Mouse (Mus musculus): ENCODE measurements around the gene Lpp. TPM values are rescaled to one million over a fixed set of nuclear protein-coding genes. Genes with fewer than 3 reads are reported as not detected.

Lpp gene
- polyA plus RNA-seq, 1 experiment: 15.0 TPM

- no peak for DNase-seq
- Histone ChIP-seq H3K36me3 (ENCODE audit: control insufficient read depth, insufficient read depth, low read length) (no peaks in the 10 kb centered on the region), H3K27ac (ENCODE audit: control insufficient read depth, insufficient read depth, low read length) (no peak overlapping the region; the same call in 1 of the 2 replicates), H3K27me3 (ENCODE audit: control insufficient read depth, insufficient read depth, low read length) (no peaks in the 10 kb centered on the region), H3K4me3 (ENCODE audit: control insufficient read depth, insufficient read depth, low read length) (no peak overlapping the region), H3K4me1 (replicated peaks; ENCODE audit: control insufficient read depth, insufficient read depth, low read length) (peaks cover 34% of the 10 kb centered on the region)
- WGBS: 30% methylated on average over 3 of the region's 3 CpGs
- TF ChIP-seq CTCF (IDR thresholded peaks at IDR 0.05; ENCODE audit: borderline replicate concordance, control insufficient read depth, extremely low read depth, insufficient read depth, low read length, poor library complexity): no peak
- TF ChIP-seq POLR2A (IDR thresholded peaks at IDR 0.05; ENCODE audit: control insufficient read depth, extremely low read depth, insufficient read depth, low read length, poor library complexity): no peak
Measured at GRCm38 (mm10) chr16:24391111-24391510, 2.2 kb upstream of the Lpp start.

- H3K4me3 ChIP-seq (ENCODE audit: control insufficient read depth, insufficient read depth, low read length): no peak overlapping the region
- TF ChIP-seq POLR2A (IDR thresholded peaks at IDR 0.05; ENCODE audit: control insufficient read depth, extremely low read depth, insufficient read depth, low read length, poor library complexity) (no peak), CTCF (IDR thresholded peaks at IDR 0.05; ENCODE audit: borderline replicate concordance, control insufficient read depth, extremely low read depth, insufficient read depth, low read length, poor library complexity) (no peak)
- H3K4me1 ChIP-seq (replicated peaks; ENCODE audit: control insufficient read depth, insufficient read depth, low read length): peaks cover 40% of the 10 kb centered on the region
- H3K36me3 ChIP-seq (ENCODE audit: control insufficient read depth, insufficient read depth, low read length): no peaks in the 10 kb centered on the region
- WGBS: 92% methylated on average over 7 of the region's 7 CpGs
- no peak overlapping the region for H3K27ac ChIP-seq (ENCODE audit: control insufficient read depth, insufficient read depth, low read length)
- H3K27me3 ChIP-seq (ENCODE audit: control insufficient read depth, insufficient read depth, low read length): no peaks in the 10 kb centered on the region
- DNase-seq: no peak
Measured at GRCm38 (mm10) chr16:24391901-24392300, 1.4 kb upstream of the Lpp start.

GRCm38 (mm10) chr16:24393556-24394210, 376 bp downstream of the Lpp start:
- peak; percentile 76 for DNase-seq
- Histone ChIP-seq H3K4me3 (ENCODE audit: control insufficient read depth, insufficient read depth, low read length) (peak overlapping the region; percentile 82), H3K27ac (ENCODE audit: control insufficient read depth, insufficient read depth, low read length) (peak overlapping the region; percentile 35), H3K27me3 (ENCODE audit: control insufficient read depth, insufficient read depth, low read length) (no peaks in the 10 kb centered on the region), H3K36me3 (ENCODE audit: control insufficient read depth, insufficient read depth, low read length) (no peaks in the 10 kb centered on the region), H3K4me1 (replicated peaks; ENCODE audit: control insufficient read depth, insufficient read depth, low read length) (peaks cover 40% of the 10 kb centered on the region)
- WGBS: 1% methylated on average over 69 of the region's 76 CpGs
- TF ChIP-seq POLR2A (IDR thresholded peaks at IDR 0.05; ENCODE audit: control insufficient read depth, extremely low read depth, insufficient read depth, low read length, poor library complexity) (no peak), CTCF (IDR thresholded peaks at IDR 0.05; ENCODE audit: borderline replicate concordance, control insufficient read depth, extremely low read depth, insufficient read depth, low read length, poor library complexity) (0 out of 2 replicates have a peak, but pooled peaks have one; percentile 31)

GRCm38 (mm10) chr16:24394211-24394991, 1.1 kb downstream of the Lpp start:
- Histone ChIP-seq H3K4me3 (ENCODE audit: control insufficient read depth, insufficient read depth, low read length) (peak overlapping the region; percentile 82), H3K4me1 (replicated peaks; ENCODE audit: control insufficient read depth, insufficient read depth, low read length) (peaks cover 40% of the 10 kb centered on the region), H3K36me3 (ENCODE audit: control insufficient read depth, insufficient read depth, low read length) (no peaks in the 10 kb centered on the region), H3K27ac (ENCODE audit: control insufficient read depth, insufficient read depth, low read length) (peak overlapping the region; percentile 35; the same call in 1 of the 2 replicates), H3K27me3 (ENCODE audit: control insufficient read depth, insufficient read depth, low read length) (no peaks in the 10 kb centered on the region)
- 52% methylated on average over 18 of the region's 18 CpGs for WGBS
- no peak for DNase-seq
- TF ChIP-seq POLR2A (IDR thresholded peaks at IDR 0.05; ENCODE audit: control insufficient read depth, extremely low read depth, insufficient read depth, low read length, poor library complexity) (no peak), CTCF (IDR thresholded peaks at IDR 0.05; ENCODE audit: borderline replicate concordance, control insufficient read depth, extremely low read depth, insufficient read depth, low read length, poor library complexity) (no peak)

GRCm38 (mm10) chr16:24395100-24395499, 1.8 kb downstream of the Lpp start:
- Histone ChIP-seq H3K4me3 (ENCODE audit: control insufficient read depth, insufficient read depth, low read length) (no peak overlapping the region), H3K36me3 (ENCODE audit: control insufficient read depth, insufficient read depth, low read length) (no peaks in the 10 kb centered on the region), H3K27ac (ENCODE audit: control insufficient read depth, insufficient read depth, low read length) (no peak overlapping the region; the same call in 1 of the 2 replicates), H3K4me1 (replicated peaks; ENCODE audit: control insufficient read depth, insufficient read depth, low read length) (peaks cover 40% of the 10 kb centered on the region), H3K27me3 (ENCODE audit: control insufficient read depth, insufficient read depth, low read length) (no peaks in the 10 kb centered on the region)
- 92% methylated on average over 2 of the region's 2 CpGs for WGBS
- TF ChIP-seq POLR2A (IDR thresholded peaks at IDR 0.05; ENCODE audit: control insufficient read depth, extremely low read depth, insufficient read depth, low read length, poor library complexity) (no peak), CTCF (IDR thresholded peaks at IDR 0.05; ENCODE audit: borderline replicate concordance, control insufficient read depth, extremely low read depth, insufficient read depth, low read length, poor library complexity) (no peak)
- no peak for DNase-seq

GRCm38 (mm10) chr16:24396504-24396903, 3.2 kb downstream of the Lpp start:
- Histone ChIP-seq H3K36me3 (ENCODE audit: control insufficient read depth, insufficient read depth, low read length) (no peaks in the 10 kb centered on the region), H3K4me3 (ENCODE audit: control insufficient read depth, insufficient read depth, low read length) (no peak overlapping the region), H3K27me3 (ENCODE audit: control insufficient read depth, insufficient read depth, low read length) (no peaks in the 10 kb centered on the region), H3K27ac (ENCODE audit: control insufficient read depth, insufficient read depth, low read length) (no peak overlapping the region), H3K4me1 (replicated peaks; ENCODE audit: control insufficient read depth, insufficient read depth, low read length) (peaks cover 32% of the 10 kb centered on the region)
- DNase-seq: no peak
- TF ChIP-seq POLR2A (IDR thresholded peaks at IDR 0.05; ENCODE audit: control insufficient read depth, extremely low read depth, insufficient read depth, low read length, poor library complexity) (no peak), CTCF (IDR thresholded peaks at IDR 0.05; ENCODE audit: borderline replicate concordance, control insufficient read depth, extremely low read depth, insufficient read depth, low read length, poor library complexity) (no peak)
- 75% methylated on average over 7 of the region's 7 CpGs for WGBS

Data from thymus, adult 2 months (tissue).